Mouse (Mus musculus) embryonic stem cell, embryonic (primary cell): Measurements from ENCODE around the gene Nfic.

Experiments
- CTCF ChIA-PET, 4 experiments: fragments of 300-600 bp in 2 of 4; fragments of 350-600 bp in 2 of 4; sonication (Branson Sonifier 250); formaldehyde crosslinking; loops; one replicate each; lab custom pipeline; 2022; ENCODE audit warnings: inconsistent platforms in 2 of 4; lab: Charles Lee
- POLR2A ChIA-PET, 4 experiments: fragments of 300-600 bp in 2 of 4; fragments of 350-600 bp in 2 of 4; sonication (Branson Sonifier 250); formaldehyde crosslinking; loops; one replicate each; lab custom pipeline; 2022; ENCODE audit warnings: antibody characterized with exemption in 4 of 4, inconsistent platforms in 1 of 4; lab: Charles Lee

The Nfic gene

GRCm38 (mm10) chr10:81455181-81455895, at the start of gene Nfic:
Gene Nfic (minus strand): TSS chr10:81455635.
- POLR2A ChIA-PET: interaction anchor here in 2 of 4 experiments (1.0 to 1.5 kb wide), 6 partner anchors 10 to 89 kb away, joined by 3 to 4 read pairs (median 4); partner anchors contain the start of genes Dohh (in 1 of the 2) and Gm48551 (in 1 of the 2)
- CTCF ChIA-PET: interaction anchor here in 3 of 4 experiments (0.6 to 1.2 kb wide), 4 partner anchors 47 to 1667 kb away, joined by 3 to 7 read pairs (median 3); no protein-coding TSS in a partner anchor

GRCm38 (mm10) chr10:81502658-81503057, 47.2 kb upstream of the Nfic start:
- CTCF ChIA-PET: interaction anchor here (0.5 to 3.1 kb wide), 89 partner anchors 9 to 826 kb away, joined by 3 to 46 read pairs (median 4); partner anchors contain the start of genes Celf5 (in 2 of the 4), Gna15 (in 2 of the 4), Pip5k1c (in 2 of the 4) and Hmg20b (in 1 of the 4)
- POLR2A ChIA-PET: interaction anchor here in 3 of 4 experiments (0.6 to 2.6 kb wide), 26 partner anchors 8 to 397 kb away, joined by 3 to 19 read pairs (median 4); partner anchors contain the start of genes Pip5k1c (in 2 of the 3), Gna15 (in 1 of the 3) and Map2k2 (in 1 of the 3)

- ChIA-PET POLR2A (interaction anchor here in 2 of 4 experiments (0.6 to 2.6 kb wide), 16 partner anchors 14 to 321 kb away, joined by 3 to 19 read pairs (median 4); partner anchors contain the start of genes Pip5k1c (in 2 of the 2), Gna15 (in 1 of the 2) and Tjp3 (in 1 of the 2)), CTCF (interaction anchor here in 3 of 4 experiments (0.6 to 3.1 kb wide), 31 partner anchors 8 to 695 kb away, joined by 3 to 46 read pairs (median 6); partner anchors contain the start of gene Celf5 (in 1 of the 3))
Measured at GRCm38 (mm10) chr10:81501863-81502262, 46.4 kb upstream of the Nfic start.

GRCm38 (mm10) chr10:81500032-81500431, 44.6 kb upstream of the Nfic start, which contains the start of gene S1pr4:
Gene S1pr4 (minus strand): TSS chr10:81500132.
- POLR2A ChIA-PET: interaction anchor here in 2 of 4 experiments (0.8 to 3.0 kb wide), 5 partner anchors 8 to 36 kb away, joined by 3 to 16 read pairs (median 4); partner anchors contain the start of genes Celf5 (in 1 of the 2) and Gna15 (in 1 of the 2)
- CTCF ChIA-PET: interaction anchor here in 1 of 4 experiments (1.5 kb wide), 1 partner anchor 52 kb away, joined by 6 read pairs; no protein-coding TSS in a partner anchor

- CTCF ChIA-PET: interaction anchor here in 1 of 4 experiments (1.2 to 1.7 kb wide), 3 partner anchors 8 to 52 kb away, joined by 6 to 8 read pairs (median 6); no protein-coding TSS in a partner anchor
- POLR2A ChIA-PET: interaction anchor here in 2 of 4 experiments (1.0 to 3.0 kb wide), 2 partner anchors 8 to 9 kb away, joined by 5 to 16 read pairs; no protein-coding TSS in a partner anchor
Measured at GRCm38 (mm10) chr10:81499250-81499901, 43.9 kb upstream of the Nfic start.

GRCm38 (mm10) chr10:81498316-81499249, 43.1 kb upstream of the Nfic start:
- POLR2A ChIA-PET: interaction anchor here in 2 of 4 experiments (0.6 to 5.5 kb wide), 6 partner anchors 8 to 139 kb away, joined by 3 to 60 read pairs (median 3); no protein-coding TSS in a partner anchor

GRCm38 (mm10) chr10:81497401-81498270, 42.2 kb upstream of the Nfic start:
- ChIA-PET POLR2A (interaction anchor here in 2 of 4 experiments (0.6 to 5.5 kb wide), 15 partner anchors 9 to 205 kb away, joined by 3 to 60 read pairs (median 3); partner anchors contain the start of genes Celf5 (in 1 of the 2) and Pip5k1c (in 1 of the 2)), CTCF (interaction anchor here in 2 of 4 experiments (0.6 to 2.4 kb wide), 7 partner anchors 13 to 205 kb away, joined by 3 to 10 read pairs (median 4); partner anchors contain the start of genes Celf5 (in 1 of the 2) and Pip5k1c (in 1 of the 2))

More at GRCm38 (mm10) chr10:81498316-81499249, 43.1 kb upstream of the Nfic start:
- CTCF ChIA-PET: interaction anchor here in 2 of 4 experiments (0.5 to 1.7 kb wide), 4 partner anchors 9 to 104 kb away, joined by 3 to 8 read pairs (median 5); no protein-coding TSS in a partner anchor

- ChIA-PET CTCF (interaction anchor here in 3 of 4 experiments (0.6 to 2.5 kb wide), 25 partner anchors 11 to 616 kb away, joined by 3 to 13 read pairs (median 3); partner anchors contain the start of genes Celf5 (in 2 of the 3), Gna11 (in 1 of the 3) and Pip5k1c (in 1 of the 3)), POLR2A (interaction anchor here in 3 of 4 experiments (0.6 to 5.5 kb wide), 47 partner anchors 9 to 567 kb away, joined by 3 to 60 read pairs (median 4); partner anchors contain the start of genes Pip5k1c (in 2 of the 3), Cactin (in 1 of the 3), Celf5 (in 1 of the 3) and Eef2 (in 1 of the 3))
Measured at GRCm38 (mm10) chr10:81496969-81497368, 41.5 kb upstream of the Nfic start.

GRCm38 (mm10) chr10:81496264-81496901, 40.9 kb upstream of the Nfic start, which contains the start of gene Ncln:
Gene Ncln (minus strand): TSS chr10:81496392.
- ChIA-PET CTCF (interaction anchor here (0.5 to 2.5 kb wide), 31 partner anchors 8 to 615 kb away, joined by 3 to 13 read pairs (median 3); partner anchors contain the start of genes Celf5 (in 2 of the 4), Gna11 (in 1 of the 4) and Pip5k1c (in 1 of the 4)), POLR2A (interaction anchor here (0.5 to 5.5 kb wide), 53 partner anchors 8 to 567 kb away, joined by 3 to 60 read pairs (median 4); partner anchors contain the start of genes Pip5k1c (in 2 of the 4), Cactin (in 1 of the 4), Celf5 (in 1 of the 4) and Eef2 (in 1 of the 4))

- ChIA-PET CTCF (interaction anchor here (0.5 to 2.5 kb wide), 24 partner anchors 8 to 470 kb away, joined by 3 to 13 read pairs (median 3); partner anchors contain the start of genes Celf5 (in 2 of the 4), Diras1 (in 1 of the 4), Gna11 (in 1 of the 4) and Pip5k1c (in 1 of the 4)), POLR2A (interaction anchor here (0.5 to 5.5 kb wide), 41 partner anchors 8 to 566 kb away, joined by 3 to 60 read pairs (median 4); partner anchors contain the start of genes Cactin (in 1 of the 4), Eef2 (in 1 of the 4), Gadd45b (in 1 of the 4) and Gna11 (in 1 of the 4))
Measured at GRCm38 (mm10) chr10:81495616-81496263, 40.3 kb upstream of the Nfic start.

GRCm38 (mm10) chr10:81495151-81495550, 39.7 kb upstream of the Nfic start:
- ChIA-PET POLR2A (interaction anchor here in 3 of 4 experiments (0.7 to 5.5 kb wide), 13 partner anchors 9 to 93 kb away, joined by 3 to 60 read pairs (median 9); partner anchors contain the start of genes Celf5 (in 1 of the 3) and Gna11 (in 1 of the 3)), CTCF (interaction anchor here in 3 of 4 experiments (0.5 to 2.5 kb wide), 8 partner anchors 10 to 469 kb away, joined by 3 to 8 read pairs (median 3); partner anchors contain the start of gene Diras1 (in 1 of the 3))

GRCm38 (mm10) chr10:81494260-81495041, 39.0 kb upstream of the Nfic start:
- ChIA-PET CTCF (interaction anchor here in 2 of 4 experiments (1.0 to 2.5 kb wide), 7 partner anchors 8 to 276 kb away, joined by 3 to 8 read pairs (median 4); no protein-coding TSS in a partner anchor), POLR2A (interaction anchor here in 3 of 4 experiments (0.5 to 5.5 kb wide), 11 partner anchors 8 to 1653 kb away, joined by 3 to 60 read pairs (median 10); partner anchors contain the start of genes Celf5 (in 1 of the 3) and Gna11 (in 1 of the 3))
